Mouse (Mus musculus): ENCODE measurements around the gene Nol4l. TPM values are rescaled to one million over a fixed set of nuclear protein-coding genes. Genes with fewer than 3 reads are reported as not detected.

Gene Nol4l
- total RNA-seq (2018; cell fraction: chromatin; rRNA removed) = 10 to 100 TPM in 20 of 26 experiments, 1 to 10 TPM in 6; 5.5 to 37.0 (median 24.0) TPM
- 10 to 100 TPM in 9 of 26 experiments, 1 to 10 TPM in 17; 4.3 to 12.1 (median 9.4) TPM for total RNA-seq (2018; cell fraction: cytosol; rRNA removed)
- 10 to 100 TPM in 22 of 26 experiments, 1 to 10 TPM in 4; 7.2 to 31.3 (median 23.5) TPM for total RNA-seq (2018; cell fraction: nucleus; rRNA removed)
- 5.3 to 6.8 TPM (median 5.8 TPM) in 3 replicates for polyA plus RNA-seq (2018)

GRCm38 (mm10) chr2:153529931-153530766 lies at the start of gene Nol4l:
Nol4l (minus strand) TSS chr2:153529971.
- Histone ChIP-seq H3K27ac (no peak within 1 kb of the TSS), H3K36me3 (ENCODE audit: inconsistent target) (no peaks in the 10 kb centered on the region), H3K4me3 (ENCODE audit: inconsistent target) (peak within 1 kb of the TSS; percentile 2; the same call in 1 of the 2 replicates), H3K79me2 (ENCODE audit: inconsistent target) (peaks cover 24% of the 10 kb centered on the region)
- WGBS (ENCODE audit: missing documents) = 5% methylated on average over 57 of the region's 86 CpGs

GRCm38 (mm10) chr2:153577122-153577521 lies 47.4 kb upstream of the Nol4l start:
- H3K27ac ChIP-seq = no peak overlapping the region
- no peaks in the 10 kb centered on the region for H3K36me3 ChIP-seq (ENCODE audit: inconsistent target)
- 86% methylated on average over 4 of the region's 4 CpGs for WGBS (ENCODE audit: missing documents)
- H3K4me3 ChIP-seq (ENCODE audit: inconsistent target) = no peak overlapping the region
- H3K79me2 ChIP-seq (ENCODE audit: inconsistent target) = no peaks in the 10 kb centered on the region

GRCm38 (mm10) chr2:153576150-153576549 lies 46.4 kb upstream of the Nol4l start:
- H3K27ac ChIP-seq = no peak overlapping the region
- no peaks in the 10 kb centered on the region for H3K36me3 ChIP-seq (ENCODE audit: inconsistent target)
- 84% methylated on average over 3 of the region's 3 CpGs for WGBS (ENCODE audit: missing documents)
- no peak overlapping the region for H3K4me3 ChIP-seq (ENCODE audit: inconsistent target)
- H3K79me2 ChIP-seq (ENCODE audit: inconsistent target) = no peaks in the 10 kb centered on the region

- Histone ChIP-seq H3K27ac (no peak overlapping the region), H3K4me3 (ENCODE audit: inconsistent target) (no peak overlapping the region), H3K36me3 (ENCODE audit: inconsistent target) (no peaks in the 10 kb centered on the region), H3K79me2 (ENCODE audit: inconsistent target) (no peaks in the 10 kb centered on the region)
- WGBS (ENCODE audit: missing documents) = 86% methylated on average over 6 of the region's 6 CpGs
These were observed 45.8 kb upstream of the Nol4l start for GRCm38 (mm10) chr2:153575554-153575953.

- no peak overlapping the region for H3K4me3 ChIP-seq (ENCODE audit: inconsistent target)
- no peak overlapping the region for H3K27ac ChIP-seq
- H3K79me2 ChIP-seq (ENCODE audit: inconsistent target) = no peaks in the 10 kb centered on the region
- no peaks in the 10 kb centered on the region for H3K36me3 ChIP-seq (ENCODE audit: inconsistent target)
- 87% methylated on average over 9 of the region's 9 CpGs for WGBS (ENCODE audit: missing documents)
These were observed 43.3 kb upstream of the Nol4l start for GRCm38 (mm10) chr2:153573101-153573500.

- WGBS (ENCODE audit: missing documents) = 97% methylated on average over 6 of the region's 6 CpGs
- Histone ChIP-seq H3K4me3 (ENCODE audit: inconsistent target) (no peak overlapping the region), H3K36me3 (ENCODE audit: inconsistent target) (no peaks in the 10 kb centered on the region), H3K27ac (no peak overlapping the region), H3K79me2 (ENCODE audit: inconsistent target) (no peaks in the 10 kb centered on the region)
These were observed 38.8 kb upstream of the Nol4l start for GRCm38 (mm10) chr2:153568541-153568940.

- Histone ChIP-seq H3K79me2 (ENCODE audit: inconsistent target) (no peaks in the 10 kb centered on the region), H3K4me3 (ENCODE audit: inconsistent target) (no peak overlapping the region), H3K27ac (no peak overlapping the region), H3K36me3 (ENCODE audit: inconsistent target) (no peaks in the 10 kb centered on the region)
- 61% methylated on average over 4 of the region's 4 CpGs for WGBS (ENCODE audit: missing documents)
These were observed 38.2 kb upstream of the Nol4l start for GRCm38 (mm10) chr2:153568013-153568412.

- no peaks in the 10 kb centered on the region for H3K36me3 ChIP-seq (ENCODE audit: inconsistent target)
- H3K27ac ChIP-seq = no peak overlapping the region
- 97% methylated on average over 3 of the region's 3 CpGs for WGBS (ENCODE audit: missing documents)
- H3K79me2 ChIP-seq (ENCODE audit: inconsistent target) = no peaks in the 10 kb centered on the region
- no peak overlapping the region for H3K4me3 ChIP-seq (ENCODE audit: inconsistent target)
These were observed 34.6 kb upstream of the Nol4l start for GRCm38 (mm10) chr2:153564343-153564742.

GRCm38 (mm10) chr2:153561564-153561963 lies 31.8 kb upstream of the Nol4l start:
- Histone ChIP-seq H3K27ac (peak overlapping the region; percentile 84), H3K4me3 (ENCODE audit: inconsistent target) (no peak overlapping the region)
- 19% methylated on average over 5 of the region's 5 CpGs for WGBS (ENCODE audit: missing documents)

GRCm38 (mm10) chr2:153560664-153561541 lies 31.1 kb upstream of the Nol4l start:
- no peak overlapping the region for H3K4me3 ChIP-seq (ENCODE audit: inconsistent target)
- H3K36me3 ChIP-seq (ENCODE audit: inconsistent target) = no peaks in the 10 kb centered on the region
- H3K79me2 ChIP-seq (ENCODE audit: inconsistent target) = no peaks in the 10 kb centered on the region
- H3K27ac ChIP-seq = peak overlapping the region; percentile 84
- 19% methylated on average over 21 of the region's 21 CpGs for WGBS (ENCODE audit: missing documents)

More at GRCm38 (mm10) chr2:153561564-153561963, 31.8 kb upstream of the Nol4l start:
- H3K36me3 ChIP-seq (ENCODE audit: inconsistent target) = no peaks in the 10 kb centered on the region
- H3K79me2 ChIP-seq (ENCODE audit: inconsistent target) = no peaks in the 10 kb centered on the region

GRCm38 (mm10) chr2:153559613-153560152 lies 29.9 kb upstream of the Nol4l start:
- no peaks in the 10 kb centered on the region for H3K79me2 ChIP-seq (ENCODE audit: inconsistent target)
- H3K36me3 ChIP-seq (ENCODE audit: inconsistent target) = no peaks in the 10 kb centered on the region
- H3K27ac ChIP-seq = peak overlapping the region; percentile 10; the same call in 1 of the 2 replicates
- H3K4me3 ChIP-seq (ENCODE audit: inconsistent target) = no peak overlapping the region
- 89% methylated on average over 8 of the region's 8 CpGs for WGBS (ENCODE audit: missing documents)

GRCm38 (mm10) chr2:153558464-153558863 lies 28.7 kb upstream of the Nol4l start:
- peak overlapping the region; percentile 10; the same call in 1 of the 2 replicates for H3K27ac ChIP-seq
- no peak overlapping the region for H3K4me3 ChIP-seq (ENCODE audit: inconsistent target)
- H3K79me2 ChIP-seq (ENCODE audit: inconsistent target) = no peaks in the 10 kb centered on the region
- WGBS (ENCODE audit: missing documents) = 68% methylated on average over 6 of the region's 6 CpGs
- no peaks in the 10 kb centered on the region for H3K36me3 ChIP-seq (ENCODE audit: inconsistent target)

GRCm38 (mm10) chr2:153557259-153557658 lies 27.5 kb upstream of the Nol4l start:
- H3K4me3 ChIP-seq (ENCODE audit: inconsistent target) = no peak overlapping the region
- 30% methylated on average over 4 of the region's 4 CpGs for WGBS (ENCODE audit: missing documents)
- H3K79me2 ChIP-seq (ENCODE audit: inconsistent target) = no peaks in the 10 kb centered on the region
- no peaks in the 10 kb centered on the region for H3K36me3 ChIP-seq (ENCODE audit: inconsistent target)
- H3K27ac ChIP-seq = no peak overlapping the region

GRCm38 (mm10) chr2:153556208-153556607 lies 26.4 kb upstream of the Nol4l start:
- H3K4me3 ChIP-seq (ENCODE audit: inconsistent target) = no peak overlapping the region
- H3K36me3 ChIP-seq (ENCODE audit: inconsistent target) = no peaks in the 10 kb centered on the region
- no peak overlapping the region for H3K27ac ChIP-seq
- no peaks in the 10 kb centered on the region for H3K79me2 ChIP-seq (ENCODE audit: inconsistent target)
- WGBS (ENCODE audit: missing documents) = 90% methylated on average over 9 of the region's 9 CpGs

All from macrophage (primary cell).